Mouse (Mus musculus) intestine, postnatal 0 days (tissue): Measurements from ENCODE around the gene Dlgap5. TPM values are rescaled to one million over a fixed set of nuclear protein-coding genes. Genes with fewer than 3 reads are reported as not detected.

ENCODE experiments used
- ATAC-seq: fragments of 200-750 bp; cut with Nextera tagmentation; 2 replicates; pipeline ENCODE4 v1.8.0; 2017; ENCODE audit warnings: mild to moderate bottlenecking, moderate TSS enrichment, moderate library complexity
- H3K27ac ChIP-seq: fragments of 300-500 bp; sonication (generic); 2 replicates; pipeline ENCODE4 v1.5.1; 2014; ENCODE audit warnings: mild to moderate bottlenecking, low read depth, low read length, moderate library complexity
- H3K27me3 ChIP-seq: fragments of 300-500 bp; sonication (generic); replicated peaks from 2 replicates; pipeline ENCODE4 v1.6.1; 2014; ENCODE audit warnings: low read length, mixed read lengths; ENCODE audit not compliant: control insufficient read depth, insufficient read depth
- H3K36me3 ChIP-seq: fragments of 300-500 bp; sonication (generic); 2 replicates; pipeline ENCODE4 v1.6.1; 2014; ENCODE audit warnings: mild to moderate bottlenecking, moderate library complexity; ENCODE audit not compliant: control insufficient read depth, insufficient read depth
- H3K4me1 ChIP-seq: fragments of 300-500 bp; sonication (generic); replicated peaks from 2 replicates; pipeline ENCODE4 v1.6.1; 2014; ENCODE audit warnings: antibody characterized with exemption, low read length, mixed read lengths; ENCODE audit not compliant: control insufficient read depth, insufficient read depth
- H3K4me2 ChIP-seq: fragments of 300-500 bp; sonication (generic); replicated peaks from 2 replicates; pipeline ENCODE4 v1.6.1; 2014; ENCODE audit warnings: low read depth, mild to moderate bottlenecking, moderate library complexity
- H3K4me3 ChIP-seq: fragments of 300-500 bp; sonication (generic); 2 replicates; pipeline ENCODE4 v1.5.1; 2014; ENCODE audit warnings: low read depth, low read length
- H3K9ac ChIP-seq: fragments of 300-500 bp; sonication (generic); 2 replicates; pipeline ENCODE4 v1.6.1; 2014; ENCODE audit warnings: mild to moderate bottlenecking, low read depth, low read length
- H3K9me3 ChIP-seq: fragments of 300-500 bp; sonication (generic); 2 replicates; pipeline ENCODE4 v1.6.1; 2016; ENCODE audit warnings: mixed run types; ENCODE audit not compliant: control insufficient read depth
- CTCF ChIP-seq: sonication (generic); IDR thresholded peaks from 2 replicates; pipeline ENCODE4 v1.5.1; 2016; ENCODE audit warnings: low read depth, mild to moderate bottlenecking, control low read depth, antibody characterized with exemption, moderate library complexity
- WGBS: fragments of 180-500 bp; shearing (Covaris S2); extraction: QIAGEN DNeasy Blood & Tissue Kit; methylation state at CpG from one replicate; pipeline ENCODE4 v1.1.7; 2014; 5-methylcytosine and 5-hydroxymethylcytosine counted together
- polyA plus RNA-seq: library from polyadenylated mRNA; unstranded; fragments of >200 nt; fragmentation: Nextera tagmentation; extraction: Ambion mirVana; gene quantifications from 2 replicates; pipeline ENCODE4 v1.2.1, GENCODE M21; 2015

Gene Dlgap5
- polyA plus RNA-seq, 1 experiment from 2014 or later, result 6.3 TPM

DNA sequence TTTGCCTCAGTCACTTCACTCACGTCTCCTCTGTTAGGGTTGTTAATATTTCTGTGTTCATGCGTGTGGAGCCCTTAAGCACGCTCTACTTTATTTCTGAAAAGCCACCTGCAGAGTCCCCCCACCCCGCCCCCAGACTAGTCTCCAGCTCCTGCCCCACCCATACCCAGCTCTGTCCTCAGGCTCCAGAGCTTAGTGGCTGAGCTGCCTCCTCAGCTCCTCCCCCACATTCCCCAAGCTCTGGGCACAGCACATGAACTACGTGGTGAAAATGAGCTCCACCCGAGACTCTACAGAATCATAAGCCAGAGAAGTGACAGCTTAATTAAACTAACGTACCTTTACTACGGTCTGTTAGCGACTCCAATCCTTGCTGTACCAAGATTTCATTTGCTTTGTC lies 12.2 kb downstream of the Dlgap5 start:
- ATAC-seq, result no peak
- 71% methylated on average over 9 of the region's 9 CpGs for WGBS
- Histone ChIP-seq H3K4me1 (no peaks in the 10 kb centered on the region), H3K9me3 (no peaks in the 10 kb centered on the region), H3K36me3 (peaks cover 50% of the 10 kb centered on the region), H3K4me3 (no peak overlapping the region), H3K27me3 (no peaks in the 10 kb centered on the region), H3K9ac (no peak overlapping the region), H3K27ac (no peak overlapping the region), H3K4me2 (no peak overlapping the region)
- TF ChIP-seq CTCF, result no peak

- H3K36me3 ChIP-seq, result peaks cover 44% of the 10 kb centered on the region
- H3K9ac ChIP-seq, result no peak overlapping the region
- WGBS, result 88% methylated on average over 8 of the region's 8 CpGs
- ATAC-seq, result no peak
- no peak for TF ChIP-seq CTCF
- H3K4me3 ChIP-seq, result no peak overlapping the region
- H3K9me3 ChIP-seq, result no peaks in the 10 kb centered on the region
- H3K4me2 ChIP-seq, result no peak overlapping the region
- H3K27ac ChIP-seq, result no peak overlapping the region
- no peaks in the 10 kb centered on the region for H3K4me1 ChIP-seq
- no peaks in the 10 kb centered on the region for H3K27me3 ChIP-seq
These were observed 15.5 kb downstream of the Dlgap5 start for GRCm38 (mm10) chr14:47402735-47403134.

- Histone ChIP-seq H3K4me3 (no peak overlapping the region), H3K27me3 (no peaks in the 10 kb centered on the region), H3K4me2 (no peak overlapping the region), H3K9ac (no peak overlapping the region), H3K36me3 (peaks cover 57% of the 10 kb centered on the region), H3K9me3 (no peaks in the 10 kb centered on the region), H3K4me1 (no peaks in the 10 kb centered on the region), H3K27ac (no peak overlapping the region)
- ATAC-seq, result peak; percentile 34; the same call in 1 of the 2 replicates
- peak; percentile 76 for TF ChIP-seq CTCF
- WGBS, result 64% methylated on average over 5 of the region's 5 CpGs
These were observed 22.0 kb downstream of the Dlgap5 start for GRCm38 (mm10) chr14:47396165-47396652.

- H3K4me3 ChIP-seq, result no peak overlapping the region
- no peaks in the 10 kb centered on the region for H3K9me3 ChIP-seq
- no peak for ATAC-seq
- no peak overlapping the region for H3K27ac ChIP-seq
- no peak overlapping the region for H3K4me2 ChIP-seq
- 91% methylated on average over 15 of the region's 15 CpGs for WGBS
- H3K27me3 ChIP-seq, result no peaks in the 10 kb centered on the region
- H3K36me3 ChIP-seq, result peaks cover 61% of the 10 kb centered on the region
- no peak for TF ChIP-seq CTCF
- no peaks in the 10 kb centered on the region for H3K4me1 ChIP-seq
- no peak overlapping the region for H3K9ac ChIP-seq
These were observed 22.7 kb downstream of the Dlgap5 start for GRCm38 (mm10) chr14:47395462-47396026.

DNA sequence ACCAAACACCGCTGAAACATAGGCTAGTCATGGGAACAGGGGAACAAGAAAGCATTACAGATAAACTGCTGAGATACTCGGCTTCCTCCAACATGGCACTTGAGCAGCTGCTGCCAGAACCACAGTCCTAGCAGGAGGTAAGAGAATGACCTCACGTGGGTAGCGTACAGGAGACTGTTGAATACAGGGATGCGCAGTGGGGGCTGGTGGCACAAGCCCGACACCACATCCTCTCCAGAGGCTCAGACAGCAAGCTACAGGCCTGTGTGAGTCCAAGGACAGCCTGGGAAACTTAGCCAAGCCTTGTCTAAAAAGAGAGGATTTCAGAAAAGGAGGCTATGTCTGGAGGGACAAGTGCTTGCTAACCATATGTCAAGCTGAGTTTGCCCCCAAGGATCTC lies 23.2 kb downstream of the Dlgap5 start:
- Histone ChIP-seq H3K4me2 (no peak overlapping the region), H3K27ac (no peak overlapping the region), H3K9ac (no peak overlapping the region), H3K9me3 (no peaks in the 10 kb centered on the region), H3K4me1 (no peaks in the 10 kb centered on the region), H3K27me3 (no peaks in the 10 kb centered on the region), H3K4me3 (no peak overlapping the region), H3K36me3 (peaks cover 61% of the 10 kb centered on the region)
- no peak for ATAC-seq
- TF ChIP-seq CTCF, result no peak
- WGBS, result 97% methylated on average over 6 of the region's 6 CpGs

DNA sequence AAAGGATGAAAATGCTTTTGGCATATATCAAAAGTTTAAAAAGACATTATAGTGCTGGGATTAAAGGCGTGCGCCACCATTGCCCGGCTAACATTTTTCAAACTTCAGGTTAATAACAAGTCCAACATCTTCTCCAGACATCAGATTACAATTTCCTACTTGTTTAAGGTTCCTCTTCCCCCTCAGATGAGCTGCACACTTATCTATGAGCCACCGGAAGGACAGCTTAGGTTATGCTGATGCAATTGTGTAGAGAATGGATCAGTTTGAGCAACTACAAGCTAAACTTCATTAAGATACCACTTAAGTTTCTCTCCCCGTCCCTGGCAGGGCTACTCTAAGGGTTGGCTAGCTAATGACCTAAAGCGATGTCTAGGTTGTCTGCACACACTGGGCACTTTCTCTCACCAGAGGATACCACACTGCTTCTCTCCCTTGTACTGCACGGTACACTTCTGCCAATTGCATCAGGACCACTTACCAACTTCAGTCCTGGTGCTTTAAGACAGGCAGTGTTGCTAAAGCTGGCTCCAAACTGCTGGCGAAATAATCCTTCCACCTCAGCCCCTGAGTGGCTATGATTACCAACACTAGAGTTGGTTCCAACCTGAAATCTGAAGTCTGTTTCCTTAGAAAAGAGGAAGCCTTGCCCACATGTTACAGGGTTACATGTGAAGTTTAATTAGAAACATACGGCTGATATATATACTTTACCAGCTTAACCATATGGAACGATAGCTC lies 24.7 kb downstream of the Dlgap5 start:
- no peaks in the 10 kb centered on the region for H3K9me3 ChIP-seq
- no peak overlapping the region for H3K27ac ChIP-seq
- no peak for ATAC-seq
- no peaks in the 10 kb centered on the region for H3K4me1 ChIP-seq
- no peak overlapping the region for H3K4me2 ChIP-seq
- peaks cover 57% of the 10 kb centered on the region for H3K36me3 ChIP-seq
- H3K27me3 ChIP-seq, result no peaks in the 10 kb centered on the region
- H3K9ac ChIP-seq, result no peak overlapping the region
- WGBS, result 93% methylated on average over 10 of the region's 10 CpGs
- no peak overlapping the region for H3K4me3 ChIP-seq
- TF ChIP-seq CTCF, result no peak
